Mouse (Mus musculus): ENCODE data around the gene Pgm1.
A peak's percentile ranks its signal among the peaks of the same experiment; 100 is the strongest.

Gene Pgm1

DNA sequence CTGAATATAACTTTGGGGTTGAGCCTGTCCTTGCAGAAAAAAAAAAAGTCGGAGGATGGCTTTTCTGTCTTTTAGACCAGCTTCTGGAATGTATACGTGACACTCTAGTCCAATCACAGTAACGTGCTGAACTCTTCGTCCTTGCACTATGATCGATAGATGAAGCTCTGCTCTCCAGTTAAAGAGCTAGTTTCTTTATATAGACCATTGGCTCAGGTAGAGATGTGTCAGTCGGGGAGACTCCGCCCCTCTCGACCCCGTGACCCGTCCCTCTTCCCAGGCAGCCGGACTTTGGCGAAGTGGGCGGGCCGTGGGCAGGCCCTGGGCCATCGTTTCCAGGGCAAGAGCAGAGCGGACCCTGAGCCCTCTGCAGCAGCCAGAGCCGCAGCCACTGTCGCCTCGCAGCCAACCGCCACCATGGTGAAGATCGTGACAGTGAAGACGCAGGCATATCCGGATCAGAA, at the start of gene Pgm1:
Gene Pgm1 (plus strand): TSS at position 266 of the 464 bp plus-strand sequence.
- peak; percentile 66 for DNase-seq (ENCODE audit: low spot score)

DNA sequence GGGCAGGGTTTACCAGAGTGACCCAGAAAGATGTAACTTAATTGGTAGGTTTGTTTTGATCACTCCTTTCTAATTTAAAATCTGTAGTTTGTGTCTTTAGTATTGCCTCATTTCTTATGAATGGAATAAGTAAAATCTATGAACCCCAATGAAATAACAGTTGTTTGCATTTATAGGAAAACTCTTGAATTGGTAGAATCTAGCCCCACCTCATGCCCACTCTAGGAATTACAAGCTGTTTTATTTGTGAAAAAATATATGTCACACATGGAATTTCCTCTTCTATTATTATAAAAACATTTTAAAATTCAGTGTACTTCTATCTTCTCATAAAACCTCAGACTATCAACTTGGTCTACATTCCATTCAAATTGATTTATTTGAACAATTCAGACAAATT, 47.3 kb upstream of the Pgm1 start:
- peak; percentile 9 for DNase-seq (ENCODE audit: low spot score)

DNA sequence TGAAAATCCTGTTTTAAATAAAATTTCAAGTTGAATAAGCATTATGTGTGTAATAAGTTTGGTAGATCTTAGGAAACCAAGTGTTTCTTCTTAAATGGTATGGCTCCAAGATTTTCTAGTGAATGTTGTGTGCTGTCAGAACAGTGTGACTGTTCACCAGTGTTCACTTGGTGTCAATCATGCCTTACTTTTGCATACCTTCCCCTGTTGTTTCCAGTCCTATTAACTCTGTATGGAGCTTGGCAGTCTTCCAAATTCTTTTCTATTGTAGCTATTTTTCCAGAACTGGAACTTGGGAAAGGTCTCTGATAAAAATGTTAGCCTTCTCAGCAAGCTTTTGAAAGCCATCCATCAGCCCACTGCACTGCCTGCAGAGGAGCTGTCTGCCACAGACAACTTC, 46.8 kb upstream of the Pgm1 start:
- DNase-seq (ENCODE audit: low spot score) = no peak

DNA sequence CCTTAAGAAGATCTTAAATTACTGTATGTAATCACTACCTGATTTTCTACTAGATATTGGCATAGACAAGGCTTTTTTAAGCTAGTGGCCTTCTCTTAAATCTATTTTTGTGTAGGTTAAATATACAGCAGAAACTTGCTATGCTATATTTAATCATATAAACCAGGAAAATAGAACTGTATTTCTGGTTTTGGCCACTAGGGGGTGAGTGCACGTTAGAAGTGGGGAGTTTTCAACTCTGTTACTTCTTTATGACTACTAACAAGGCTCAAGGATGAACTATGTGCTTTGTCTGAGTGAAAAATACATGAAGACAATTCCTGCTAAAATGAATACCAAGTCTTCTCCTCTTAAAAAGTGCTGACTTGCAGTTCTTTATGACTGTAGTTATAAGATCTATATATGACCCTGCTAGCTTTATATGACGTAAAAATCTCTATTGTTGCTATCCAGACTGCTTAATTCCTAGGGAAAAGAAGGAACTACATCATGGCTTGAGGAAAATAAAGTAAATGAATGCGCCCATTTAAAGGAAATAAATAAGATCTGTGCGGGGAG, 15.2 kb upstream of the Pgm1 start:
- DNase-seq (ENCODE audit: low spot score) = peak; percentile 33

DNA sequence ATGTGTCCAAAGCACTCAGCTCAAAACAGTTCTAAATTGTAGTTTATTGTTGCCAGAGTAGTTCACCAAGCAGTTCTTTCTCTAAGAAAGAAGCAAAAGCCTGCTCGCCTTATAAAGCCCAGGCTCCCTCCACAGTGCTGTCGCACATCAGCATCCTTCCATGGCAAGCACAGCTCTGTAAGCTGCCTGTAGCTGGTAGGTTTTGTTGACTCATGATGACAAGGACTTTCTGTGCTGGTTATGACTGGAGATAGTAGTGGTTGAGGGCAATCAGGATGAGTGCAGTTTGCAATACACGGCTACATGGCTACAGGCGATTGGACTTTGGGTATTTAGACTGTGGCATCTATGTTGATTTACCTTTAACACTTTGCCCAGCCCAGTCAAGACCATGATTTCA, 2.8 kb upstream of the Pgm1 start:
- DNase-seq (ENCODE audit: low spot score) = no peak

DNA sequence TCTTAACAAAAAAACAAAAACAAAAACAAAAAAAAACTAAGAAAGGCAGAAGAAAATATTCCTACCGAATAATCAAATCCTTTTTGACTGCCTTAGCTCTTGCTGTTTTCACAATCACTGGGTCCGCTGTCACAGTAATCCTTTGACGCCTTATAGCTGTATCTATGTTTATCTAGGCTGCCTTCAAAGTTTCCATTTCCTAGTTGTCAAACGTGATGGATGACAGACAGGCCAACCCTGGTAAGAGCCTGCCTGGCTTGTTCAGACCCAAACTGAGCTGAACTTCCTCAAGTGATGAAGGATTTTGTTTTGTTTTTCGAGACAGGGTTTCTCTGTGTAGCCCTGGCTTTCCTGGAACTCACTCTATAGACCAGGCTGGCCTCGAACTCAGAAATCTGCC, 693 bp upstream of the Pgm1 start:
- no peak for DNase-seq (ENCODE audit: low spot score)

DNA sequence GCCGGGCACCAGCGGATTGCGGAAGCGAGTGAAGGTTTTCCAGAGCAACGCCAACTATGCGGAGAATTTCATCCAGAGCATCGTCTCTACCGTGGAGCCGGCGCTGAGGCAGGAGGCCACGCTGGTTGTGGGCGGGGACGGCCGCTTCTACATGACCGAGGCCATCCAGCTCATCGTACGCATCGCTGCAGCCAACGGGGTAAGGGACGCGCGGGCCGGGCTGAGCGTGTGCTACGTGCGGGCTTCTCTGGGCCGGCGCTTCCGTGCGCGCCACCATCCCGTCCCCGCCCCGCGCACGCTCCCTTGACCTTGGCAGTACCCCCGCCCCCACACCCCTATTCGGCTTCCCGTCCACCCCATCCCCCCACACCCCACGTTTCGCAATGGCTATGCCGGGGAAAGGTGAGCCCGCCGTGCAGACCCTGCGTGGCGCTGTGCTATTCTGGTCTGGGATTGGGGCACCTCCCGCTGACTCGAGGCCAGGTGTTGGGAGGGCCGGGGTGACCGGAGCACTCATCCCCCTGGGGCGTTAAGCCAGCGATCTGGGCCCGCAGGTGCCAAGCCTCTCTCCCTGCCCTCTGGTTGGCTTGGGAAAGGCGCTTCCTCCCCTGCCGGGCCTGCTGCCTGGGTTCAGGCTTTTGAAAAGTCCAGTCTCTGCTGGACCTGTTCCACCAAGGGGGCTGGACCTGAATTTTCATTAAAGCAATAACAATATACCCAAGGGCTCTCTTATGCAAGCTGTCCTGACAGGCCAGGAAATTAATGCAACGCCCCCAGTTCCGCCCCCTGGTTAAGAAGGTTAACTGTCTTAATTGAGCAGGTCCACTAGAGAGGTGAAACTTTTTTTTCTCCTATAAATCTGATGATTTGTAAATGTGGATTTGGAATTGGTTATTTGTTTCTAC, 651 bp downstream of the Pgm1 start, which contains the start of gene Itgb3bp:
Gene Itgb3bp (minus strand): TSS at position 201 of the 905 bp plus-strand sequence.
- peak; percentile 66 for DNase-seq (ENCODE audit: low spot score)

DNA sequence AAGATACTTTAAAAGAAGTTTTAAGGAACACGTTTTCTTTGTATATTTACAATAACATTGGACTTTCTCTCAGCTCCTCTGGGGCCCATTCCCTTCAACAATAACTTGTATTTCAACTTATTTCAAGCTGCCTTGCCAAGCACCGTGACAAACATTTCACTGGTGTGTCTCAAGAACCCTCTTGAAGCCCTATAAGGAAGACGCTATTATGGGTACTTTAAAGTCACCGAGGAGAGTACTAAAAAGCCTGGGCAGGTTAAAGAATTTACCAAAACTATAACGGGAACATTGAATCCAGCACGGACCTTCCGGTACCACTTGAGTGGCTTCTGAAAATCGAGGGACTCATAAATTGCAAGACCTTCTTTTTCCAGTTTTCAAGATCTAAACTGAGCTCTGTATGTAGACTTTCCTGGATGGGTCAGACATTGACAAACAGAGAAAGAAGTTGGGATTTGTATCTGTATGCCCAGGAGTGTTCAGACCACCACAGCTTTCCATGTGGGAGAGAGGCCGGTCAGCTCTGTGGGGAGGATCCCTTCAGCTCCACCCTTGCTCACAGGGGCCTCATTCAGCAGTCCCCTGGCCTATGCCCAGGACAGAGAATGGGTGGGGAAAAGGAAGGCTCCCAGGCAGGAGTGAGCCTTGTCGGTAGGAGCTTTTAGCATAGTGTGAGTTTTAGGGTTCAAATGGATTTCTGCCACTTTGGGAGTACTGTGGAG, 1.5 kb downstream of the Pgm1 start:
- DNase-seq (ENCODE audit: low spot score) = no peak

DNA sequence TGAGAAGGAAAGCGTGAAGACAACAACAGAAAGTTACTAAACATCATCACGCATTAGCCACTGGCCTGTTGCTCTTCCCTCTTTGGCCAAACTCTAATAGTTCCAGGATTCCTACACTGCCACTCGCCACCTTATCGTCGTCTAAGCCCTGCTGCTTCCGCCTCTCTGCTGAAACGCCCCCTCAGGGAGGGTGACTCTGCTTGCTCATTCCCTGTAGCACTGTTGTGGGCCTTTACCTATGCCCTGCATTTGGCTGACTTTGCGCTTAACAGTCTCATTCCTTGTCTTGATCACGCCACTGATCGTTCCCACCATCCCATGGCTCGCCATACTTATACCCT, 2.0 kb downstream of the Pgm1 start:
- no peak for DNase-seq (ENCODE audit: low spot score)

DNA sequence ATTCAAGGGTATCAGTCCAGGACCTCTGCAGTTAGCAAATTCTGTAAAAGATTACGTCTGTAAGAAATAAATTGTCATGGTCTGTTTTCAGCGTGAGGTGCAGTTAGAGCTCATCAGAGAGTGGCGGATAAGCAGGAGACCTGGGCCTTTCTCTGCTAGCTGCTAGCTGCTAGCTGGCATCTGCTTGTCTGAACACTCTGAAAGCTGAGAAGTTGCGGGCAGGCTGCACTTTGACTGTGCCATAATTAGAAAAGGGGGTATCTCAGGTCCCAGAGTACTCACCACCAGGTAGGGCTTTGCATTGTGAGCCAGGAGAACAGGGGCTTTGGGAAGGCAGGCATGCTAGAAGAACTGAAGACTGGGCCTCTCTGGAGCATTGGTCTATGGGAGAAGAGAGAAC, 2.6 kb downstream of the Pgm1 start:
- no peak for DNase-seq (ENCODE audit: low spot score)

DNA sequence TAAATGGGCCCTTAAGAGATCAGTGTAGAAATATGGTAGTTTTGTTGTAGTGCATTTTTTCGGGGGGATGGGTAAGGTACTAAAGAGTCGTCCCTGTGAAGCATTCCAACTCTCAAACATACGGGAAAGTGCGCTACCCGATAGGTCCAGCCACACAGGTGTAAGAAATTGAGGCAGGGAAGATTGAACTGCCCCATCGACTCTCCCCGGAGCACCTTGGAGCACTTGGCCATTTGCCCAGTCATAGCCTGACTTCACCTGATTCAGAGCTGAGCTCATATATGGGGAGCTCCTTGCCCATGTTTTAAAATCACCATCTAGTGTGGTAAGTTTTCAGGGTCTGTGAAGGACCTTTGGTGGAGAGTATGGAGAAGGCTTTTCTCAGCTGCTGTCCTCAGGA, 5.6 kb downstream of the Pgm1 start:
- no peak for DNase-seq (ENCODE audit: low spot score)

DNA sequence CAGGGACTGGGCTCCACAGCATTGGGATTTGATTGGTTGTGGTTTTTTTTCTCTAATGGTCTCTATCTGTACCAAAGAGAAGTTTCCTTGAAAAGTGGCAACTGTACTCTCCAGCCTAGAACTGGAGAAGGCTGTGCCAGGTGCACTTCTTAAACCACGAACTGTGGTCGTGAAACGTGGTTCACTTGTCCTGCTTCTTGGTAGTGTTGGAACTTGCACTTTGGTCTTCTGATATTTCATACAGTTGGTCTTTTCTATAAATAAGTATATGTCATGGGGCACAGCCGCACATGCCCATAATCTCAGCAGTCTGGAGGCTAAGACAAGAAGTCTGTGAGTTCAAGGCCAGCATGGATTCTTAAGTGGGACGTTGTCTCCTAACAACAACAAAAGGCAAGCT, 7.1 kb downstream of the Pgm1 start:
- DNase-seq (ENCODE audit: low spot score) = no peak

DNA sequence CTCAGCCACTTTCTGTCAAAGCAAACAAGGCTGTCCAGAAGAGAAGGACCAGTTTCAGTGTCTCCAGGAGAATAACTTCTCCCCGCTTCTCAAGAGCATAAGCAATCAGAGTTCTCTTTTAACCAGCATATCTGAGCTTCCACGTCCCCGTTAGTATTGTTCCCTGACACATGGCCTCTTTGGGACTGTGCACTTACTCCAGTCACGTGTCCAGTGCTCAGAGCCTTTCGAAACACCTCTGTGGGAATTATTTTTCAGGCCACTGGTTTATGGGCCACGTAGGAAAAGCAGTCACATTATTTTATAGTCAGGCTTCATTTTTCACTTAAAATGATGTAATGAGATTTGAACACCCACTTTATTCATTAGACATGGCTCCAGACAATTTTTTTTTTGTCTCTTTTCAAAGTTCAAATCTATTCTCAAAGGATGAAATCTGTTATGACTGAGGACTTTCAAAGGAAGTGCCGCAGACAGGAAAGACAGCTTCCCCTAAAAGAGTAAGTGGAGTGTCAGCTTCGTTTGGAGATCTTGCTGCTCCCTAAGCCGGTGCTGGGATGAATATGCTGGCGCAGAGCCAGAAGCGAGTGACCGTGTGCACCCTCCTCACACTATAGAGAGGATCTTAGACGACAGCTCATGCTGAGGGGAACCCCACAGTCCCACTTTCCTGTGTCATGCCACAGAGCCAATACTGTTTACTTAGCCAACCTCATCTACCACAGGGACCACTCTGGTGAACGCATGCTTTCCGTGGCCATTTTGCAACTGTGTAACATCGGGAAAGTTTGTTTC, 10.7 kb downstream of the Pgm1 start:
- DNase-seq (ENCODE audit: low spot score) = no peak

DNA sequence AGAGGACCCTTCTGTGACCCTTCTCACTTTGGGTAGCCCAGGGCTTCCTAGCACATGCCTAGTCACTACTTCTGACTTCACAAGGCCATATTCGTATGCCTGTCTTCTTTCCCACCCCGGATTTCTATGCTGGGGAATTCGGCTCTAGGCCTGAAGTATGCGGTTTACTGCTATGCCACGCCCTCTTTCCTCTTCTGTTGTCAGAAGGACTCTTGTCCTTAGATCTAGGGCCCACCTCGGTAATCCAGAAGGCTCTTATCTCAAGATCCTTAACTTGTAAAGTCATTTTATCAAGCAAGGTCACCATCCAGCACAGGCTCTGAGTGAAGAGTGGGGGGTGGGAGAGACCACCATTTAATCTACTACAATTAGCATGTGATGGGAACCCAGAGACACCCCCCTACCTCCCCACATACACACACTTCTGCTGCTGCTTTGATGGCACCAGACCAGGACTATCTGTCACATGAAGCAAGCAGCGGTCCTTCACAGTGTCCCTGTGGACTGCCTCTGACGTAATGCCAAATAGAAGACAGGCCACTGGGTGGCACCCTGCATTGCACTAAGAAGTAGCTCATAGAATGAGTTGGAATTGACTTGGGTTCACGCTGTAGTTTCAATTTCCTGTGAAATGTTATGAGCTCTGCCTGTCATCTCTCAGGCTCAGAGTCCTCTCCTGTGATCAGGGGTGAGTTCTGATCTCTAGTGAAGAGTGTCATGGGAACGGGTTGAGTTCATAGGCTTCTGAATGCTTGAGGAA, 12.6 kb downstream of the Pgm1 start:
- no peak for DNase-seq (ENCODE audit: low spot score)

DNA sequence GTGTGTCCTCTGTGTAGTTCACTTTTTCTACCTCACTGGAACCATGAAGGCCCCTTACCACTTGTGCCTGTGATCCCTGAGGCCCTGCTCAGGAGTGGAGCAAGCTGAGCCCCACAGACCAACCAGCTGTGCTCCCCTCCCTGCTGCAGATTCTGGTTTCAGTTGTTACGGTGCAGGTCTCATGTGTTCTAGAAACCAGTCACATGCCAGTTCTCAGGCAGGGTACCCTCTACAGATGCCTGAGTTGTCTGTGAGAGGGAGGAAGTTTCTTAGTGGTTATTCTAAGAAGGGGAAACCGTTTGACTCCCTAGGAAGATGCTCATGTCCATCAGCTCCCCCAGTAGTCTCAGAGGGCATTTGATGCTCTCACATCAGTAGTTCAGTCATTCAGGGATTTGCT, 15.4 kb downstream of the Pgm1 start:
- DNase-seq (ENCODE audit: low spot score) = no peak

DNA sequence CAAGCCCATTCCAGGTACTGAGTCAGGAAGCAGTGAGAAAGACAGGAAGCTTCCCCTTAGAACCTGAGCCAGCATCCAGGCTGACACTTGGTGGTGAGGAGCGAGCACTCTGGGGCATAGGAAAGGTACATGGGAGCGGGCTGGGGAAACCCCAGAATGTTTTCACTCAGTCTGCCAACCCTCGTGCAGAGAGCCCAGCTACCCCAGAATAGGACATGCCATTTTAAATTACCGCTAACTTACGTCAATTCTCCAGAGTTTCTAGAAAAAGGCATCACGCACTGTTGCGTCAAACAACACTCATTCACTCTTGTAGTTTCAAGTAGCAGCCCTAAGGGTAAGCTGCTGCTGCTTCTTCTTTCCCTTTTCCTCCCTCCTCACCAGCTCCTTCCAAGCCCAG, 15.8 kb downstream of the Pgm1 start:
- no peak for DNase-seq (ENCODE audit: low spot score)

DNA sequence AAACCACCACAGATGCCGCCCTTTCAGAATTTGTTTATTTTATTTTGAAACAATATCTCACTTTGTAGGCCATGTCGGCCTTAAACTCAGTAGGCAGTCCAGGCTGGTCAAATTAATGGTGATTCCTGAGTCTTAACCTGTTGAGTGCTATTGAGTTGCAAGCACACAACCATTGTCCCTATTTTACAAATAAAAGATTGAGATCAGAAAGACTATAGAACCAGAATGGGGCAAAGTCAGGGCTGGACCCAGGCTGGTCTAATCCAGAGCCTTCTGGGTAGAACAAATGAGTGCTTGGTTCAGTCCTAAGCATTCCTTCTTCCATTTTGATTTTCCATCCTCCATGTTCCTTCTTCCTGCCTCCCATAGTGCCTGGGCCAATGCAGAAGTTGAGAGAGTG, 17.3 kb downstream of the Pgm1 start:
- no peak for DNase-seq (ENCODE audit: low spot score)

DNA sequence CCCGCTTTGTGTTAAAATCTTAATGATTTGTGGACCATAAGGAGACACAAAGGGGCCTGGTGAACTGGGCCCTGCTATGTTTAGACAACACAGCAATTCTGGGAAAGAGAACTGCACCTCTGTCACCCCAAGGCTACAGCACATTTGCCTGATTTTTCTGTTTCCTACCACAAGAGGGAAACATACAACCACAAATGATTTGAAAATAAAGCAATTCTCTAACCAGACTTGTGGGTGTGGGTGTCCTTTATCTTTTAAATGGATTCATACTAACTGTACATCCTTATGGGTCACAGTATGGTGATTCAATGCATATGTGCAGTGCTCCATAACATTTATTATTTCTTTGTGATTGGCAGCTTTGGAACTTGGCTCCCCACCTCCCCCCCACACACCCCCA, 18.0 kb downstream of the Pgm1 start:
- peak; percentile 6 for DNase-seq (ENCODE audit: low spot score)

DNA sequence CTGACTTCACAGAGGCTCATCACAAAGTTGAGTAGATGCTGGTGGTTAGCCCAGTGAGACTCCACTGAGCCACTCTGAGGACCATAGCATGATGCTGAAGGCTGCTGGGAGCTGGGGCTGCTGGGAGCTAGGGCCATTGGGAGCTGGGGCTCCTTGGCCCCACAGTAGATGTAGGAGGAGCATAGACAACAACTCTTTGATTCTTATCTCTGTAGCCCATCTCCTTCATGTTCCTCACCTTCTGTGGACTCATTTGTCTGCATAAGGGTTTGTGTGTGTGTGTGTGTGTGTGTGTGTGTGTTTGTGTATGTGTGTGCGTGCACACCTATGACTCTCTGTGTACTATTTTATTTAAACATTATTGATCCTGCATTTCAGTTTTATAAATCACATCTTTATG, 18.7 kb downstream of the Pgm1 start:
- DNase-seq (ENCODE audit: low spot score) = no peak

DNA sequence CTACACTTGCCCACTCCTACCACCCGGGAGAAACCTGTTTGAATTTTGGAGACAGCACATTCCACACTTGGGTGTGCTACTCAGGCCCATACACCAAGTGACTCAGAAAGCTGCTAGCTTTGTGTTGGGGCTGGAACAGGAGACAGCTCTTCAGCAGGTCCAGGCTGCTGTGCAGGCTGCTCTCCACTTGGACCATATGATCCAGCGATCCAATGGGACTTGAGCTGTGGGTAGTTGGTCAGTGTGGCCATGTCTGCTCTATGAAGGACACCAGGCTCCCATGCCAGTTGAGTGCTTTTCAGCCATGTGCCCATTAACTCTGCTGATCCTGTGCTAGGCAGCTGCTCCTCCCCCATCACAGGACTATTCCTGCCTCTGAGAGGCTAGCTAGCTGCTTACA, 24.7 kb downstream of the Pgm1 start:
- no peak for DNase-seq (ENCODE audit: low spot score)

DNA sequence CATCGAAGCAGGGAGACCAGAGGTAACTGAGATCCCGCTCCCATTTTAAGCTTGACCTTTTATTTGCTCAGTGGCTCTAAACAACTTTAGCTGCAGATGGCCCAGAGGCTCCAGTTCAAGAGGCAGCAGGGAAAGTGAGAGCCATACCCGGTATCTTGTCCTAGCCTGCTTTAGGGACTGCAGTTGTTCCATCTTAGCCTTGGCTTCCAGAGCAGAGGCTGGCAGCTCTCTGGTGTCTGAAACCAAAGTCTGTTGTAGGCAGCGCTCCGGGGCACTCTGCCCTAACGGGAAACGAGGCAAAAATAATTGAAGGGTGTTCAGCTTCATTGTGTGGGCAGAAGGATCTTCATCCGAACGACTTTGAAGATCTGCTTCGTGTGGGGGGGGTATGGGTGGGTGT, 26.2 kb downstream of the Pgm1 start:
- DNase-seq (ENCODE audit: low spot score) = no peak

DNA sequence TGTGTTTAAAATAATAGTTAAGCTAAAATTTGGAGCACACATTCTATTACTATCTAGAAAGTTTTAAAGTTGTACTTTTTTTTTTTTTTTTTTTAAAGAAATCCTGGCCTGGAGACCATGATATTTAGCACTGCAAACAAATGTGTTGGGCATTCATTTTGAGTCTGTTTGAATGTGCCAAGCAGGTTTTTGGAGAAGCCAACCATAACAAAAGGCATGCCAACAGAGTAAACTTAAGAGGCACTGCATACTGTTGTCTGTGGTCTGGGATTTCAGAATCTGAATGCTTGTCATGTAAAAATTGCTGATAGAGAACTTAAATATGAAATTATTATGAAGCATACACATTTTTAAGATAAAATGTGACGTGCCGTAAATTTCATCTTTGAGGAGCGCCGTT, 28.0 kb downstream of the Pgm1 start:
- no peak for DNase-seq (ENCODE audit: low spot score)
